Comparison of ENCODE assay signal across 27 mouse cellular contexts in the genomic region with DNA sequence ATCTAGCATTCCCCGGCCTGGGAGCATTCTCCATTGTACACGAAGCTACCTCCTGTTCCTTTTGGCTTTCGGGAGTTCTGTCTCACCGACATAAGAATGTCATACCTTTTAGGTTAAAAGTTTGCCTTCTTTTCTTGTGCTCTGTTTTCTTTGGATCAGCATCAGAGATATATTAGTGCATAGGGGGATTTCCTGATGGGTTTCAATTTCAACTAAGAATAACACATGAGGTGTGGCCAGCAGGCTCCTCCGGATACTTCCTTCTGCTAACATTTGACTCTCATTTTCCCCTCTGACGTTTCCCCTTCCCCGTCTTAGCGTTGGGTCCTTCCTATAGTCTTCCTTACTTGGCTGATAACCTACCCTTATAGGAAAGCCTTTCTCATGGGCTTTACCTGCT. TPM values are rescaled to one million over a fixed set of nuclear protein-coding genes. Genes with fewer than 3 reads are reported as not detected.
"Had no signal": no experiment of that assay in that cellular context is flagged by ENCODE, and none has a peak within 500 bp of the region (broad histone marks: within the 10 kb centered on the region; RNA-seq: fewer than 3 reads in every experiment).

No protein-coding gene starts in this region.

- H3K9ac ChIP-seq: embryonic facial prominence, embryonic 12.5 days; embryonic facial prominence, embryonic 13.5 days; embryonic facial prominence, embryonic 15.5 days; forebrain, embryonic 12.5 days; forebrain, embryonic 13.5 days; forebrain, embryonic 15.5 days; forebrain, postnatal 0 days had no signal

- H3K9me3 ChIP-seq: embryonic facial prominence, embryonic 10.5 days; embryonic facial prominence, embryonic 12.5 days; embryonic facial prominence, embryonic 13.5 days; embryonic facial prominence, embryonic 15.5 days; forebrain, embryonic 10.5 days; forebrain, embryonic 12.5 days; forebrain, embryonic 13.5 days; forebrain, embryonic 15.5 days had no signal

- ATAC-seq: forebrain, embryonic 13.5 days; forebrain, embryonic 14.5 days; forebrain, embryonic 15.5 days; forebrain, embryonic 16.5 days; forebrain, postnatal 0 days had no signal

- H3K27ac ChIP-seq: embryonic facial prominence, embryonic 10.5 days; embryonic facial prominence, embryonic 12.5 days; embryonic facial prominence, embryonic 13.5 days; embryonic facial prominence, embryonic 15.5 days; forebrain, embryonic 10.5 days; forebrain, embryonic 12.5 days; forebrain, embryonic 13.5 days; forebrain, embryonic 15.5 days; gastrocnemius, adult 2 months; heart, embryonic 10.5 days had no signal

- H3K27me3 ChIP-seq: embryonic facial prominence, embryonic 12.5 days; embryonic facial prominence, embryonic 13.5 days; embryonic facial prominence, embryonic 15.5 days; forebrain, embryonic 12.5 days; forebrain, embryonic 13.5 days; forebrain, embryonic 15.5 days had no signal

- H3K36me3 ChIP-seq: embryonic facial prominence, embryonic 10.5 days; embryonic facial prominence, embryonic 12.5 days; embryonic facial prominence, embryonic 13.5 days; embryonic facial prominence, embryonic 15.5 days; forebrain, embryonic 10.5 days; forebrain, embryonic 12.5 days; forebrain, embryonic 15.5 days; heart, embryonic 10.5 days had no signal

- DNase-seq: cerebellum, adult 9-10 months; cerebellum, adult 9-11 months; cerebellum, postnatal 10 days; cerebellum, postnatal 14 days; cerebellum, postnatal 25 days; cerebellum, postnatal 36 days; embryo, embryonic 11 days; forebrain, postnatal 0 days; gastrocnemius, adult 2 months; gastrocnemius, postnatal 10 days; gastrocnemius, postnatal 14 days; gastrocnemius, postnatal 25 days; gastrocnemius, postnatal 36 days; heart, adult 18-20 months had no signal

- H3K4me1 ChIP-seq: embryonic facial prominence, embryonic 10.5 days; embryonic facial prominence, embryonic 12.5 days; forebrain, embryonic 10.5 days; heart, embryonic 10.5 days had no signal

- H3K4me3 ChIP-seq: embryonic facial prominence, embryonic 10.5 days; embryonic facial prominence, embryonic 12.5 days; embryonic facial prominence, embryonic 13.5 days; embryonic facial prominence, embryonic 15.5 days; erythroblast, embryonic 14.5 days; forebrain, embryonic 10.5 days; forebrain, embryonic 12.5 days; forebrain, embryonic 13.5 days; forebrain, embryonic 15.5 days; gastrocnemius, adult 2 months; heart, embryonic 10.5 days had no signal

- H3K4me2 ChIP-seq: embryonic facial prominence, embryonic 12.5 days; embryonic facial prominence, embryonic 13.5 days; embryonic facial prominence, embryonic 15.5 days; forebrain, embryonic 12.5 days; forebrain, embryonic 13.5 days; forebrain, embryonic 15.5 days had no signal

RNA-seq across cellular contexts. Expression of gene Ltbp1, which starts 25.6 kb away (rescaled TPM):
- total RNA-seq: granulocyte monocyte progenitor cell, adult 5-6 weeks had no signal
